Mouse (Mus musculus) liver, embryonic 14.5 days (tissue): ENCODE results near the gene Rassf5.

Experiments
- CTCF ChIP-seq: IDR thresholded peaks from 2 replicates; pipeline ENCODE4 v1.5.1; 2016; ENCODE audit warnings: antibody characterized with exemption, low read depth, control low read depth
- EP300 ChIP-seq: IDR thresholded peaks from 2 replicates; pipeline ENCODE4 v1.6.1; 2016; ENCODE audit warnings: antibody characterized with exemption, low read depth

GRCm38 (mm10) chr1:131284167-131284566 is 39.1 kb upstream of the Rassf5 start:
- TF ChIP-seq CTCF, result no peak
- TF ChIP-seq EP300, result no peak
